Mouse (Mus musculus): ENCODE results near the gene Ggn. TPM values are rescaled to one million over a fixed set of nuclear protein-coding genes. Genes with fewer than 3 reads are reported as not detected.
"Not testable (repeated sequence)": the region's sequence is repeated elsewhere in the genome, so short reads cannot be mapped to it uniquely, and the experiment has no call there.

The Ggn gene
- total RNA-seq (2022): 1 to 10 TPM in 2 of 4 experiments, under 1 TPM in 2; 0.69 to 1.4 (median 0.88) TPM

DNA sequence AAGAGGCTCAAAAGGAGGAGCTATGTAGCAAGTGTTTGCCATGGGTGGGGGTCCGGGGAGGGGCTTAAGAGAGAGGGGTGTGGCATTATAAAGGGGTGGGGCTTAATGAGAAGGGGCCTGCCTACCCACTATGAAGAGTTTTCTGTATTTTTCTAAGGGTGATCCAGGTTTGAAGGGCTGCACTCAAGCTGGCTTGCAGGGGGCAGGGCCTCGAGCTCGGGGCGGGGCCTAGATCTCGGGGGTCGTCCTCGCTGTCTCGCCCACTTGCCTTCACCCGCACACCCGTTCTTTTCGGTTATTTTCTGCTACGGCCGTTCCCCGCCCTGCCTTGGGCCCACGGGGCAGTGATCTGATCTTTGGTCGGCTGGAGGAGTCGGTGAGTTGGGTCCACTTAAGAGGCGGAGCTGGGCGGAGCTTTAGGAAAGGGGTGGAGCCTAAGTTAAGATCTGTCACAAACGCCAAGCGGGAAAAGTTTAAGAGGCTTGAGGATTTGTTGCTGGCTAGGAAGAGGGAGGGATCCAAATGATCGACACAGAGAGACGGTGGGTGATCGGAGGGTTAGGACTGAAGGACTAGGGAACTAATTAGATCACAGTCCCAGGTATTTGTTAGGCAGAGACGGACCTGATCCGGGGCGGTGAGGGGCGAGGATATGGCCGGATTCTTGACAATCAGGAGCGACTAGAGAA, at the start of gene Ggn, which contains the start of gene Spred3:
Gene Ggn (plus strand): TSS at position 145 of the 689 bp plus-strand sequence.
Gene Spred3 (minus strand): TSS at position 346 of the 689 bp plus-strand sequence.
- DNase-seq (ENCODE audit: low spot score in 2 of 2): no peak

DNA sequence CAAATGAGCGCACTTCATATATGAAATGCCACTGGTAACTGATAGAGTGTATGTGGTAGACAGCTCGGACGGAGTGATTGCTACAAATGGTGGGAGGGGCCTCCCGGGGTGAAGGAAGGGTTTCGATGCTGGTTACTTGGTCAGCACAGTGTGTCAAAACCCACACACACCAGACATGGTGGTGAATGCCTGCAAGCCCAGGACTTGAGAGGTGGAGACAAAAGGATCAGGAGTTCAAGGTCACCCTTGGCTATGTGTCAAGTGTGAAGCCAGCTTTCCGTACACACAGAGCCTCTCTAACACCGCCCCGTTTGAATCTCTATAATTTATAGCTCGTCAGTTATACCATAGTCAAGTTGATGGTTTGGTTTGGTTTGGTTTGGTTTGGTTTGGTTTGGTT, 47.2 kb upstream of the Ggn start:
- DNase-seq (ENCODE audit: low spot score in 2 of 2): no peak

DNA sequence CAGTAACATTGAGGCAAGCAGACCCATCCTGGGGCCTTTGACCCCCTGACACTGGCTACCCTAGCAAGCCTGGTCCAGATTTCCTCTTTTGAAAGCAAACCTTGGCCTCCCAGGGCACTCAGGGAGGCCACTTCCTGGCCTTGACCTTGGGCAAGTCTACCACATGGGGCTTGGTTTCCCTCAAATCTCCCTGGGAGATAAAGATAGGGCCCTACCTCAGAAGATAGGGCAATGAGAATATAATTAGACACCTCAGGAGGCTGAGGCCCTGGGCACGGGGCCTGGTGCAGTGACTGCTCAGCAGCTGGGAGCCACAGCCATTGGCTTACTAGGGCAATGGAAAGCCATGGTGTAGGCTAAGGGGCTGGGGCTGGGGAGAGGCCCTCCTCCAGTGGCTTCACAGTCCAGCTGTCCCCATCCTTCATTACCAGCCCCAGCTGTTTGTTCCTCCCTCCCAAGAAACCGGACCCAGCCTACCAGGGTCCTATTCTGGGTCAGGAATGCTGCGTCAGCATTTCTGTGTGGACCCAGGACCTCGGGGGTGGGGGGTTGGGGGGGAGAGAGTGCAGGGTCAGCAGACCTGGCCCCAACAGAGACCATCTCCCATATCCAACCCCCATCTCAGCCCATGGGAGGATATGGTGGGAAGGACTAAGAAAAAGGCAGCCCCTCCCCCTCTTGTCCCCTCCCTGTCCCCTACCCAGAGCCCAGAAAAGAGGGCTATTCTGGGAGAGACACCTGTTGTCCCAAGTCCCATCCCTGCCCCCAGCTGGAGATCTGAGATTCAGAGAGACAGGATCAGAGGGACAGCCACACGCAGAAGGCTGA, 46.3 kb upstream of the Ggn start:
- DNase-seq (ENCODE audit: low spot score in 2 of 2): no peak

DNA sequence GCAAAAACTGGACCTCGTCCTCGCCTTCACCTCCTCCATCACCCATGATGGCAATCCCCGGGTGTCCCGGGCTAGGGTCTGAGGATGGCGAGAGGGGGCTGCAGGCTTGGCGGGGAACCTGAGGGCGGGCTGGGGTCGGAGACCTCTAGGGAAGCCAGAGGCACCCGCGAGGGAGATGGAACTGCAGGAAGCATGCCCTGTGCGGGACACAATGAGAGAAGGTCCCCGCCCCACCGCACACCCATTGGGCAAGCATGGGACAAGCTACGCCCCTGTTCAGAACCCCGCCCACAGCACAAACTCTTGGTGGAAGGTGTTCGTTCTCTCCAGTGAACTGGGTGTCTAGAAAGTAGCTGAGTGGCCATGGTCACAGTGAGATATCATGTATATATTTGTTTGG, 45.0 kb upstream of the Ggn start, which contains the start of gene Ryr1:
Gene Ryr1 (minus strand): TSS at position 210 of the 400 bp plus-strand sequence.
- DNase-seq (ENCODE audit: low spot score in 2 of 2): no peak

DNA sequence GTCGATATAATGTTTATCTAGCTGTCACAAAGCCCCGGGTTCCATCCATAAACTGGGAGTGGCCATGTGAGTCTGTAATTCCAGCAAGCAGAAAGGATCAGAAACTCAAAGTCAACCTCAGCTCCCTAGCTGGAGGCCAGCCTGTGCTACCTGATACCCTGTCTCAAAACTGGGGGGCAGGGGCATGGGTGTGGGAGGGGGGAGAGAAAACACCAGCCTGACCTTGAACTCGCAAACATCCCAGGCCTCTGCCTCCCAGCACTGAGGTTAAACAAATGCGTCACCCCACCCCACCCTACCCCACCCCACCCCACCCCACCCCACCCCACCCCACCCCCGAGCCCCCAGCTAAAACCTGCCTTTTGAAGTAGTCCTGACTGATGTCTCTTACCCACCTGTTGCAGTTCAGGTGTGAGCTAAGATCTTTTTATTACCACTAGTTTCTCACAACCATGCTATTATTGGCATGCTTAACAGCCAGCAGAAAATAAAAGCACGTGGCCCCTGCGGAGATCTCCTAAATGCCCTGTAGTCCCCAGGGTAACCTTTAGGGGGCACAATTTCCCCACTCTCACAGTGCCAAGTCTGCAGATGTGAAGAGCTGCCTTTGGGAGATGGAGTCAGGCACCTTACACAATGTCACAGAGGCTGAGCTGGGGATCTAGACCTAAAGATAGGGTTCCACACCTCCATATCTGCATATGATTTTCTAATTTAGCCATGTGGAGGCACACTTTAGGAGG, 43.7 kb upstream of the Ggn start:
- DNase-seq (ENCODE audit: low spot score in 2 of 2): peak in 1 of 2 experiments; percentile 45

DNA sequence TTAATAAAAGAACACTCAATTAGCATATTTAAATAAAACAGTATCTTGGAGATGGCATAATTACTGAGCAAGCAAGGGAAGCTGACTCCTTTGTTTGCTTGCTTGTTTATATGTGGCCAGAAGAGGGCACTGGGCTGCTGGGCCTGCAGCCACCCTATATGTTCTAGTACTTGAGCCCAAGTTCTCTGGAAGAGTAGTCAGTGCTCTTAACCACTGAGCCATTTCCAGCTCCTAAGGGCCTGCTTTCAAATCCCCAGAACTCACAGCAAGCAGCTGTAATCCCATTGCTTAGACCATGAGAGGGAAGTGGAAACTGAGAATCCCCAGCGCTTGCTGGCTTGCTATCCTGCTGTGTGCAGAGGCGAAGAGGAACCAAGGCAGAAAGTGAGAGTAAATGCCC, 41.3 kb upstream of the Ggn start:
- DNase-seq (ENCODE audit: low spot score in 2 of 2): no peak

DNA sequence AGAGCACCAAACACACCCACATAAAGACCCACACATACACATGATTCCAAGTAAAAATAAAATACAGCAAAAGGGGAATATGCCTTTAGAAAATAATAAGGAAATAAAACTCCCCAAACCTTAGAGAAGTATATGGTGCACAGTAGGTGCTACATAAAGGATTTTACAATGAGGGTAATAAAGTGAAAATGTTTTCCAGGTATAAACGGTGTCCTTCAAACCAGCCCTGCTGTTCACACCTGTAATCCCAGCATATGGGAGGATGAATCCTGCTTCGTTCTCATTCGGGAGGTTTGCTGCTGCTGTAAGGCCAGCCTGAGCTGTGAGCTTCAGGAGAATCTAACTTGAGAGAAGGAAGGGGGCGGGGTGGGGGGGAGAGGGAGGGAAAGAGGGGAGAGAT, 35.8 kb upstream of the Ggn start:
- no peak for DNase-seq (ENCODE audit: low spot score in 2 of 2)

DNA sequence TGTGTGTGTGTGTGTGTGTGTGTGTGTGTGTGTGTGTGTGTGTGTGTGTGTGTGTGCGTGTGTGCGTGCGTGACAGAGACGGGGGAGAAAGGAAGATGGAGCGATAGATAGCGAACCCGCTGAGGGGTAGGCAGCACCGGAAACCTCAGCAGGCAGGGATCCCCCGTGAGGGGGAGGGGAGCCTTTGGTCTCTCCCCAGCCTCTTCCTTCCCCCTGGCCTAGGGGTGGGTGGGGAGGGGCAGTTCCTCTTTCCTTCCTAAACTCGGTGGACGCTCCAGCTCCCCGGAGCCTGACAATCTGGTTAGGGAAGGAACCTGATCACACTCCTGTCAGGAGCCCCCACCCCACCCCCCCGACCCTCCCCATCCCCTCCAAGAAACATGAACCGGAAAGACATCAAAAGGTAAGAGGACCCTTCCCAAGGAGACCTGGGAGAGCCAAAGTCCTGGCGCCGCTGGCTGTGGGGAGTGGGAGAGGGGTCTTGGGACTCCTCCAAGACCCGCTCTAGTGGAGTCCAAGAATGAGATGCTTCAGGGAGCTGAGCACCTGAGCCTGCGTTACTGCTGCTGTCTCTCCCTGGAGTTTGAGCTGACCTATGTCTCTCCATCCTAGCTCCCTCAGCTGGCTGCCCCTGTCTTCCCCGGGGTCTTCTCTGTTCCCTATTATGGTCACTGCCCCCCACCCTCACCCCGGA, 35.2 kb upstream of the Ggn start, which contains the start of gene Rasgrp4:
Gene Rasgrp4 (plus strand): TSS at position 159 of the 694 bp plus-strand sequence.
- no peak for DNase-seq (ENCODE audit: low spot score in 2 of 2)

DNA sequence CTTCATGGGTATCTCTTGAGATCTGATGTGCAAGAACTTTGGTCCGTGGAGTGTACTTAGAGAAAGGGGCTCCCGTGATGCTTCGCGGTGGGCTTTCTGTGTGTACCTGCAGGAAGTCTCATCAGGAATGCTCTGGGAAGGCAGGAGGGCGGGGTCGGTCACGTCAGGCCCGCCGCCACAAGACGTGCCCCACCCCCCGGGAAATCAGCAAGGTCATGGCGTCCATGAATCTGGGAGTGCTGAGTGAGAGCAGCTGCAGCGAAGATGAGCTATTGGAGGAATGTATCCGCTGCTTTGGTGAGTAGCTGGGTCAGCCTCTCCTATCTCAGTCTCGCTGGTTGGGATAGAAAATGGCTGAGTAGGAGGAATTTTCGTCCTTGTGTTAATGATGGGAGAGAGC, 32.6 kb upstream of the Ggn start:
- DNase-seq (ENCODE audit: low spot score in 2 of 2): no peak

DNA sequence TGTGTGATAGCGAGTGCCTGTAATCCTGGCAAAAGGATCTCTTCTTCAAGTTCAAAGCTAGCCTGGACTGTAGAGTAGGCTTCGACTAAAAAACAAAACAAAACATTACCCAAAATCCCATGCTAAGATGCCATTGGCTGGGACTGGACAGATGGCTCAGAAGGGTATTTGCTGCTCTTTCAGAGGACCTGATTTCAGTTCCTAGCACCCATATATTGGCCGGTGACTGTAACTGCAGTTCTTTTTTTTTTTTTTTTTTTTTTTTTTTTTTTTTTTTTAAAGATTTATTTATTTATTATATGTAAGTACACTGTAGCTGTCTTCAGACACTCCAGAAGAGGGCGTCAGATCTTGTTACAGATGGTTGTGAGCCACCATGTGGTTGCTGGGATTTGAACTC, 30.8 kb upstream of the Ggn start:
- DNase-seq (ENCODE audit: low spot score in 2 of 2): not testable (repeated sequence)

DNA sequence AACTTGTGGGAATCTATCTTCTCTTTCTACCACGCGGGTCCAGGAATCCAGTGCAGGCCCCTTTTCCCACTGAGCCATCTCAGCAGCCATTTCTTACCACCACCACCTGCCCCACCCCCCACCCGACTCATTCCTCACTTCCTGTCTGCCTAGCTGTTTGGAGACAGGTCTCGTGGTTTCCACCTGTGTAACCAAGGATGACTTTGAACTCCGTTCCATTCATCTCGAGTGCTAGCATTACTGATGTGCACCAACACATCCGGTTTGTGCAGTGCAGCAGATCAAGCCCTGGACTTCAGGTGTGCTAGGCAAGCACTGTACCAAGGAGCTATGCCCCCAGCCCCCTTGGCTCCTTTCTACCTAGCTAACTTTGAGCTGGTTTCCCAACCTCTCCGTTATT, 28.6 kb upstream of the Ggn start:
- no peak for DNase-seq (ENCODE audit: low spot score in 2 of 2)

DNA sequence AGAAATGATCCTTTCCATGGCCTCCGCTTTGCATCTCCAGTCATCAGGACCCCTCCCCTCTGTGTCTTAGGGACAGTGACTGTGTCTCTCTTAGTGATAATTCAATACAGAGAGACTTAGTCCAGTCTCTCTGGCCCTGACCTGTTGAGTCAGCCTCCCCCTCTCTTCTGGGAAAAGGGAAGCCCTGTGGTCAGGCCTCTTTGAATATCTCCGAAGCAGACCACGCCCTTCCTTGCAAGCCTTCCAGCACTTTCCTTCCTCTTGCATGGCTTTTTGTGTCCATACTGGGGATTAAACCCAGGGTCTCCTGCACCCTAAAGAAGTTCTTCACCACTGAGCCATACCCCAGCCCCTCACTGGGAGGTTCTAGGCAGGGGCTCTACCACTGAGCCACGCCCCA, 26.0 kb upstream of the Ggn start:
- DNase-seq (ENCODE audit: low spot score in 2 of 2): no peak

DNA sequence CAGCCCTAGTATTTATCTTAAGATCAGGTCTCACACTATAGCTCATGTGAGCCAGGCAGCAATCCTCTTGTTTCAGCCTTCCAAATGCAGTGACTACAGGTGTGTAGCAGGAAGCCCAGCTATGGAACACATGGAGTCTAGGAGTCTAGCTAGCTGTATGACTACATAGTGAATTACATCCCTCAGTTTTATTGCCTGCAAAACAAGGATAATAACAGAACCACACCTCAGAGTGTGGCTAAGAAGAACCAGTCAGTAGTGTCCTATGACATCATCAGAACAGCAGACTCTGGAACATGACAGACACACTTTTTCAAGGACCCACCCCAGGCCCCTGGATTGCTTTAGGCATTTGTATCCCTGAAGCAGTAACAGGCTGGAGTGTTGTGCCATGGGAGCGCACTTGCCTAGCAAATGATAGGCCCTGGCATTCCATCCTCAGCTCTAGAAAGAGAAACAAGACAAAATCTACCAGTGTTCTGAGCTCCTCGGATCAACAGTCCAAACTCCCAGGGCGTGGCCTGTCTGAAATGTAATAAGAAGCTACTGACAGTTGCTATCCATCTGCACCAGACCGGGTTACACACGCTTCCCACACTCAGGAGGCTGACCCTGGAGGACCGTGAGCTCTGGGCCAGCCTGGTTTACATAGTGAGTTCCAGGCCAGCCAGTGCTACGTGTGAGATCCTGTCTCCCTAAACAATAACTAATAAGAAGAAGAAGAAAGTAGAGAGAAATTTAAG, 23.2 kb upstream of the Ggn start:
- DNase-seq (ENCODE audit: low spot score in 2 of 2): no peak

DNA sequence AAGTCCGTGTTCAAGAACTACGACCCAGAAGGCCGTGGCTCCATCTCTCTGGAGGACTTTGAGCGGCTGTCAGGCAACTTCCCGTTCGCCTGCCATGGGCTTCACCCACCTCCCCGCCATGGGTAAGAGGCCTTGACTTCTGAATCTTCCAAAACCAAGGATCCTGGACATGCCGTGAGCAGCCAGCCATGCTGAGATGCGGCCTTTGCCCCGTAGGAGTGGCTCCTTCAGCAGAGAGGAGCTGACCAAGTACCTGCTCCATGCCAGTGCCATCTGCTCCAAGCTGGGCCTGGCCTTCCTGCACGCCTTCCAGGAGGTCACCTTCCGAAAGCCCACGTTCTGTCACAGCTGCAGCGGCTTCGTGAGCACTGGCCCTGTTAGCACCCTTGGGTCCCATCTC, 21.2 kb upstream of the Ggn start:
- DNase-seq (ENCODE audit: low spot score in 2 of 2): no peak

DNA sequence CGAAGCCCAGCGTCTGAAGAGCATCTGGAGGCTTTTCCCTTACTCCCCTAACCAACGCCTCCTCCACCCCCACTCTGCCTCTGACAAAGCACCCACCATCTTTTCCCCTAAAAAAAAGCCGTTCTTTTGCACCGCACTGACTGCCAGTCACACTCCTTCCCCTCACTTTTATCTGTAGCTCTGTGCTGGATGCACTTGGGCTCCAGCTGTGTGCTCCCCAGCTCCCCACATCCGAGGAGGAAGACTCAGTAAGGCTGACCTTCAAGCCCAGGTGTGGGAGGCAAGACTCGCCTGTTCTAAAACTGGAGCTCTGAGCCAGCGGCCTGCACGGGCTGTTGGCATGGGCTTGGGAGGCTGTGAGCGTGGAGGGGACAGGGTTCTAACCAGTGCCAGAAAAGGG, 18.5 kb upstream of the Ggn start:
- DNase-seq (ENCODE audit: low spot score in 2 of 2): no peak

DNA sequence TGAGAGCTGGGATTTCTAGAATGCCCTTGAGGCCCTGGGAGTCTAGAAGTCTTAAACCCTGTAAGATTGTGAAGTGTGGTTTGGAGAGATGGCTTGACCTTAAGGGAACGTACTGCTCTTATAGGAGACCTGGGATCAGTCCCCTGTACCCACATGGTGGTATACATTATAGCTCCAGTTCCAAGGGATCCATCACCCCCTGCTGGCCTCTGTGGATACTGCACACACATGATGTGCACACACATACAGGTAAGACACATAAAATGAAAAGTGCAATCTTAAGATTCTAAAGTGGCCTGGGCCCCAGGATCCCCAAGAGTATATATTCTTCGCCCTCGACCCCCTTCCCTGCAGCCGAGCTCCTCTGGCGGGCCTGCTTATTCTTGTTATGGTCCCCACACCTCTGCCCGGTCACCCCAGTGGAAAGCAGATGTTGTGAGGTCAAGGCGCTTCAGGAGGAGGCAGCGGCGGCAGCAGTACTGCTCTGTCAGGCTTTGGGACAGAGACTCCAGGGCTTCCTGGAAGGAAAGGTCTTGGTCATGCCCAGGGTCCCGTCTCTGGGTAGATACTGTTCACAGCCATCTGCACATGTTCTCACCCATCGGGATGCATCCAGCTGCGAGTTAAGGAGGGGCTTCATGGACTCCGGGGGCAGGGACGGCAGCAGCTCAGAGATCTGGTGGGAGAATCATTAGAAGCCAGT, 15.8 kb upstream of the Ggn start:
- no peak for DNase-seq (ENCODE audit: low spot score in 2 of 2)

DNA sequence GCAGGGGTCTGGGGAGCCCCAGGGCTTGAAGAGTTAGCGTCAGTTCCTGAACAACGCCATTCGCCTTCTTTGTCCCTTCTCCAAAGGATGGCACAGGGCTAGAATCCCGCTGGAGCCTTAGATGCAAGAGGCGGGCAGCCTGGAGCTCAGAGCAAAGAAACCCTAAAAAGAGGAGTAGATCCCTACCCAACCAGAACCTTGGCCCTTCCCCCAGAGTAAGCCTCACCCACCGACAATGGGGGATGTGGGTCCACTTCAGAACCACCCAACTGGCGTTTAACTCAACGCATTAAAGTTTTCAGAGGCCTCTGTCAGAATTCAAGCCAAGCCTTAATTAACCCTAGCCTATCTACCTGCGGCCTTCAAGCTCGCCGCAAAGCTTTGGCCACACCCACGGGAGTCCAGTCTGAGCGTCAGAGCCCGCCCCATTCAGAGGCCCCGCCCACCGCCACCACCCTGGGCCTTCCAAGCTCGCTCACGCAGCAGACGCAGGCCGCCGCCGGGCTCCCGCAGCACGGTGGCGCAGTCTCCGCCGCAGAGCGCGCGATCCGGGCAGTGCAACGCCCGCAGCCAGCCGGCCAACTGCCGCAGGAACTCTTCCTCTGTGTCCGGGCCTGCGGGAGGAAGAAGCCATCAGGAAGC, 14.7 kb upstream of the Ggn start:
- peak; percentile 78 to 86 for DNase-seq (ENCODE audit: low spot score in 2 of 2)

DNA sequence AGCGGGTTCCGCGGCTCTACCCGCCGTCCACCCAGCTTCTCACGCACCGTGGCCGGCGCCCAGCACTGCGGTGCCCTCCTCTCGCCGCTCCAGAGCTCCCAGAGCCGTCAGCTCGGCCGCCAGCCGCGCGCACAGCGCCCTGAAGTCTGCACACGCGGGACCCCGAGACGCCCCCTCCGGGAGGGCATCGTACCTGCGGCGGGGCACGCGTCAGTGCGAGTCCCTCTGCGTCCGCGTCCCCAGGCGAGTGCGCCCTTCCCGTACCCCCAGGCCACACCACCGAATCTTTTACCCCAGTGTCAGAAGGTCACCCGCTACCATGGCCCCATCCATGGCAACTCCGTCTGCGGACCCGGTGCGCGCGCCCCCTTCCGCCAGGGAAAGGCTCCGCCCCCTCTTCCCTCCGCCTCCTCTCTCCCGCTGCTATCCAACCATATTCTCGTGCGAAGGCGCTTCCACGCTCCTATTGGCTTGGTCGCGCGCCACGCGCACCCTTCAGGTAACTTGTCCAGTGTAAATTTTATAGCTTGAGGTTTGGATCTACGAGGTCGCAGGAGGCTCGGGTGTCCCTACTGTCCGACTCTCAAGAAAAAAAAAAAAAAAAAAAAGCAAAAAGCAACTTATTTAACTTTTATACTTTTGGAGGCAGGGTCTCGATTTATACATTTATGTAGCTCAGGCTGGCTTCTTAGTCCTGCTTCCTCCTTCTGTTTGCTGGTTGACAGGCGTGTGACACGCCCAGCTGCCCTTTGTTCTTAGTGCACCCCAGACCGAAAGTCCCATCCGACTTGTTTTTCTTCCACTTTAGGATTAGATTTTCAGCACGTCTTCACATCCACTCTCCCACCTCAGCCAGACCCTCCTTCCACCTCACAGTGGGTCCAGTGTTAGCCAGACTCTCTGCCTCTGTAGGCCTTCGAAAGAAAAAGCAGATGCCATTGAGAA, 13.9 kb upstream of the Ggn start, which contains the start of gene Fam98c:
Gene Fam98c (minus strand): TSS at position 397 of the 945 bp plus-strand sequence.
- DNase-seq (ENCODE audit: low spot score in 2 of 2): peak; percentile 80 to 82
